Mouse (Mus musculus): ENCODE data around the gene Lmo4. TPM values are rescaled to one million over a fixed set of nuclear protein-coding genes. Genes with fewer than 3 reads are reported as not detected.

Lmo4 gene
- polyA plus RNA-seq, 1 experiment: 39.7 TPM

GRCm38 (mm10) chr3:144206942-144207341 is 1.9 kb upstream of the Lmo4 start:
- TF ChIP-seq MYOD1 (IDR thresholded peaks at IDR 0.05; ENCODE audit: control insufficient read depth, insufficient read length, low read depth) (no peak), CEBPB (IDR thresholded peaks at IDR 0.05; ENCODE audit: low read depth) (no peak), CTCF (IDR thresholded peaks at IDR 0.05; ENCODE audit: control insufficient read depth, insufficient read depth, insufficient read length) (no peak), FOSL1 (IDR thresholded peaks at IDR 0.05; ENCODE audit: insufficient read depth, low read length, poor library complexity, severe bottlenecking) (no peak), MAX (IDR thresholded peaks at IDR 0.05) (no peak), USF1 (IDR thresholded peaks at IDR 0.05; ENCODE audit: low read depth) (no peak), MYOG (IDR thresholded peaks at IDR 0.05; ENCODE audit: control insufficient read depth, extremely low read depth, insufficient read length) (no peak)
- Histone ChIP-seq H3K79me3 (ENCODE audit: low read depth) (peaks cover 18% of the 10 kb centered on the region), H3K79me2 (ENCODE audit: control insufficient read depth, insufficient read depth) (peaks cover 30% of the 10 kb centered on the region), H3K36me3 (ENCODE audit: control insufficient read depth, insufficient read depth) (no peaks in the 10 kb centered on the region), H3ac (ENCODE audit: control insufficient read depth, insufficient read length, low read depth) (no peak overlapping the region), H3K27me3 (ENCODE audit: control insufficient read depth, insufficient read depth, insufficient read length) (no peaks in the 10 kb centered on the region), H3K4me3 (ENCODE audit: insufficient read depth, poor library complexity, severe bottlenecking) (no peak overlapping the region)

GRCm38 (mm10) chr3:144206261-144206660 is 1.2 kb upstream of the Lmo4 start:
- peak overlapping the region; percentile 74 for H3K4me3 ChIP-seq (ENCODE audit: insufficient read depth, poor library complexity, severe bottlenecking)
- no peak for TF ChIP-seq USF1 (IDR thresholded peaks at IDR 0.05; ENCODE audit: low read depth)
- TF ChIP-seq MAX (IDR thresholded peaks at IDR 0.05): no peak
- no peak for TF ChIP-seq MYOG (IDR thresholded peaks at IDR 0.05; ENCODE audit: control insufficient read depth, extremely low read depth, insufficient read length)
- no peaks in the 10 kb centered on the region for H3K27me3 ChIP-seq (ENCODE audit: control insufficient read depth, insufficient read depth, insufficient read length)
- peaks cover 37% of the 10 kb centered on the region for H3K79me2 ChIP-seq (ENCODE audit: control insufficient read depth, insufficient read depth)
- H3ac ChIP-seq (ENCODE audit: control insufficient read depth, insufficient read length, low read depth): no peak overlapping the region
- H3K79me3 ChIP-seq (ENCODE audit: low read depth): peaks cover 21% of the 10 kb centered on the region
- H3K36me3 ChIP-seq (ENCODE audit: control insufficient read depth, insufficient read depth): peaks cover 4% of the 10 kb centered on the region

- H3K79me3 ChIP-seq (ENCODE audit: low read depth): peaks cover 26% of the 10 kb centered on the region
- H3K79me2 ChIP-seq (ENCODE audit: control insufficient read depth, insufficient read depth): peaks cover 44% of the 10 kb centered on the region
- TF ChIP-seq CTCF (IDR thresholded peaks at IDR 0.05; ENCODE audit: control insufficient read depth, insufficient read depth, insufficient read length) (no peak), USF1 (IDR thresholded peaks at IDR 0.05; ENCODE audit: low read depth) (no peak), MAX (IDR thresholded peaks at IDR 0.05) (no peak), MYOG (IDR thresholded peaks at IDR 0.05; ENCODE audit: control insufficient read depth, extremely low read depth, insufficient read length) (no peak), FOSL1 (IDR thresholded peaks at IDR 0.05; ENCODE audit: insufficient read depth, low read length, poor library complexity, severe bottlenecking) (no peak), CEBPB (IDR thresholded peaks at IDR 0.05; ENCODE audit: low read depth) (no peak), MYOD1 (IDR thresholded peaks at IDR 0.05; ENCODE audit: control insufficient read depth, insufficient read length, low read depth) (no peak)
- peak overlapping the region; percentile 99 for H3ac ChIP-seq (ENCODE audit: control insufficient read depth, insufficient read length, low read depth)
- peaks cover 11% of the 10 kb centered on the region for H3K36me3 ChIP-seq (ENCODE audit: control insufficient read depth, insufficient read depth)
- H3K27me3 ChIP-seq (ENCODE audit: control insufficient read depth, insufficient read depth, insufficient read length): no peaks in the 10 kb centered on the region
- H3K4me3 ChIP-seq (ENCODE audit: insufficient read depth, poor library complexity, severe bottlenecking): peak overlapping the region; percentile 74
Measured at GRCm38 (mm10) chr3:144205351-144206153, 532 bp upstream of the Lmo4 start.

GRCm38 (mm10) chr3:144203988-144204412 is 1.0 kb downstream of the Lmo4 start:
- Histone ChIP-seq H3K79me3 (ENCODE audit: low read depth) (peaks cover 35% of the 10 kb centered on the region), H3K79me2 (ENCODE audit: control insufficient read depth, insufficient read depth) (peaks cover 59% of the 10 kb centered on the region), H3K4me3 (ENCODE audit: insufficient read depth, poor library complexity, severe bottlenecking) (peak overlapping the region; percentile 74), H3ac (ENCODE audit: control insufficient read depth, insufficient read length, low read depth) (peak overlapping the region; percentile 99), H3K36me3 (ENCODE audit: control insufficient read depth, insufficient read depth) (peaks cover 24% of the 10 kb centered on the region), H3K27me3 (ENCODE audit: control insufficient read depth, insufficient read depth, insufficient read length) (no peaks in the 10 kb centered on the region)
- TF ChIP-seq CEBPB (IDR thresholded peaks at IDR 0.05; ENCODE audit: low read depth) (no peak), CTCF (IDR thresholded peaks at IDR 0.05; ENCODE audit: control insufficient read depth, insufficient read depth, insufficient read length) (no peak)

GRCm38 (mm10) chr3:144203259-144203987 is 1.6 kb downstream of the Lmo4 start:
- TF ChIP-seq MYOG (IDR thresholded peaks at IDR 0.05; ENCODE audit: control insufficient read depth, extremely low read depth, insufficient read length): no peak
- no peak for TF ChIP-seq FOSL1 (IDR thresholded peaks at IDR 0.05; ENCODE audit: insufficient read depth, low read length, poor library complexity, severe bottlenecking)
- TF ChIP-seq MAX (IDR thresholded peaks at IDR 0.05): no peak
- no peak for TF ChIP-seq CEBPB (IDR thresholded peaks at IDR 0.05; ENCODE audit: low read depth)
- no peak for TF ChIP-seq USF1 (IDR thresholded peaks at IDR 0.05; ENCODE audit: low read depth)
- no peak for TF ChIP-seq MYOD1 (IDR thresholded peaks at IDR 0.05; ENCODE audit: control insufficient read depth, insufficient read length, low read depth)
- no peak for TF ChIP-seq CTCF (IDR thresholded peaks at IDR 0.05; ENCODE audit: control insufficient read depth, insufficient read depth, insufficient read length)
- Histone ChIP-seq H3K79me3 (ENCODE audit: low read depth) (peaks cover 37% of the 10 kb centered on the region), H3ac (ENCODE audit: control insufficient read depth, insufficient read length, low read depth) (peak overlapping the region; percentile 77), H3K36me3 (ENCODE audit: control insufficient read depth, insufficient read depth) (peaks cover 28% of the 10 kb centered on the region), H3K4me3 (ENCODE audit: insufficient read depth, poor library complexity, severe bottlenecking) (peak overlapping the region; percentile 74), H3K79me2 (ENCODE audit: control insufficient read depth, insufficient read depth) (peaks cover 65% of the 10 kb centered on the region), H3K27me3 (ENCODE audit: control insufficient read depth, insufficient read depth, insufficient read length) (no peaks in the 10 kb centered on the region)
